Mouse (Mus musculus): ENCODE data around the gene Spop.
"Not testable (repeated sequence)": the region's sequence is repeated elsewhere in the genome, so short reads cannot be mapped to it uniquely, and the experiment has no call there.

The Spop gene

GRCm38 (mm10) chr11:95497921-95498320 lies 84.0 kb downstream of the Spop start:
- no peak for DNase-seq (ENCODE audit: low spot score)

DNA sequence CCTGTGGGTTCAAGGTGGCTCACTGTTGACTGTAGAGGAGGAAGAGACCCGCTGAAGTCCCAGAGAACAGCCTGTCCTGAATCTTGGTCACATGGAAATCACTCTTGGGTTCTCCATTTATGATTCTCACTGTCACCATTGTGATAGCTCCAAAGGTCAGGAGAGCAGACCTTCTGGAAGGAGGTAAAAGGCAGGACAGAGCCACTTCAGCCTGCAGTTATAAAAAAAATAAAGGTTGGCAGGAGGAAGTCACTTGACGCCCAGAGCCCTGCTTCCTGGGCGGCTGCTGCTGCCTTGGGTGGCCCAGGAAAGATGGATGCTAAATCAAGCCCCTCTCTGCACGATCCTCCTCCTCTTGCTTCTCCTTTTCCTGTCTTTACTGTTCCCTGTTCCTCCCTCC lies 86.5 kb downstream of the Spop start:
- DNase-seq (ENCODE audit: low spot score) = no peak

GRCm38 (mm10) chr11:95500836-95501235 lies 87.0 kb downstream of the Spop start:
- no peak for DNase-seq (ENCODE audit: low spot score)

- DNase-seq (ENCODE audit: low spot score) = not testable (repeated sequence)
Observed at GRCm38 (mm10) chr11:95501826-95502225, 87.9 kb downstream of the Spop start.

- no peak for DNase-seq (ENCODE audit: low spot score)
Observed at GRCm38 (mm10) chr11:95503581-95504180, 89.8 kb downstream of the Spop start.

- no peak for DNase-seq (ENCODE audit: low spot score)
Observed at GRCm38 (mm10) chr11:95504271-95504731, 90.4 kb downstream of the Spop start.

DNA sequence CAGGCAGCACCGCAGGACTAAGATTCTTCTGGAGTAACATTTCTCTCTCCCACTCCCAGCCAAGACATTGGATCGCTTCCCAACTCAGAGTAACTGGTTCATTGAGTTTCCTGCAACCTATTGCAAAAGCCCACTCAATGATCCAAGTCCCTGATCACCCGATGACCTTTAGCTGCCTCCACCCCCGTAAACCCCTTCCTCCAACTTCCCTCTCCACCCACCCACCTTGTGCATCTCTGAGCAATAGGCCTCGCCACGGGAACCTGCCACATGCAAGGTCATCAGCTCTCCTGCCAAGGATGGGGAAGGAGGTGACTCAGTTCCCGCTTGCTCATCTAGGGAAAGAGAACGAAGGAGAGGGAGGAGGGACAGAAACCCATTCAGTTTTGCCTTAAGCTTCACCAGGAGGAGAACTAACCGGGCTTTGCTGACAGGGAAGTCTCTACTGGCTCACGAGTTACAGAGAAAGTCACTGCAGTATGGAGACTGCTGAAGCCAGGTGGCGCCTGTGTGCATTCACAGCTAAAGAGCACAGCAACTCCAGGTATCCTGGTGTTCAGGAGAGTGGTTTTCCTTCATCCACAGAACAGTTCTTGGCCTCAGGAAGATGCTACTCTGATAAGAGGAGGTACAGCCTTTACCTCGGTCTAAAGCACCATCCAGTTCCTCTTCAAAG lies 93.3 kb downstream of the Spop start:
- DNase-seq (ENCODE audit: low spot score) = peak; percentile 24

- DNase-seq (ENCODE audit: low spot score) = no peak
Observed at GRCm38 (mm10) chr11:95507785-95508184, 93.9 kb downstream of the Spop start.

DNA sequence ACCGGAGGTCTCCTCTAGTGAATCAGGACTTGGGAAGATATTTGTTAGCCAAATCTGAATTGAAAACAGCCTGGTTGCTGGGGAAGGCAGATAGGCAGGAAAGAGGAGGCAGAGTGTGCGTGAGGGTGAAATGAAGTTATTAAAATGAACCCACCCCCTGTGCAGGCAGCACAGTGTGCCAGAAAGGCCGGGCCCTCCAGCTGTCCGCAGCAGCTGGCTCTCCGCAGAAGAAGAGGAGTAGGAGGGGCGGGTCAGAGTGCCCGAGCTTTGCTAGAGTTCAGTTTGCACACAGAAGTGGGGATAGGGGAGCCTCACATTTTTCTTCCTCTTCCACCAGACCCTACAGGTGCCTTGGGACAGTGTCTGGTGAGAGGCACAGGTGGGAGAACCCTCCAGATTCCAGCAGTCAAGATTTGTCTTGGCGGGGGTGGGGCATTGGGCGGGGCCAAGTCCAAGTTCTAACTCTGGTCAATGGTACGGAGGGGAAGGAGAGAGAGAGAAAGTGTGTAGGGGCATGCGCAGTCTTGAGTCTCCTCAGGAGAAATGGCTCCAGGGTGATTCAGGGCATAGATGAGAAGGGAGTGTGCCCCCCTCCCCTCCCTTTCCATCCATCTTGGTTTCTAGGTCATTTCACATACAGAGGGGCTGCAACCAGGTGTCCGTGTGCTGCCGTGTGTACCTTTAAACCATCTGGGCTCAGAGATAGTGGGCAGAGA lies 94.5 kb downstream of the Spop start:
- DNase-seq (ENCODE audit: low spot score) = no peak

- DNase-seq (ENCODE audit: low spot score) = no peak
Observed at GRCm38 (mm10) chr11:95509126-95509717, 95.3 kb downstream of the Spop start.

DNA sequence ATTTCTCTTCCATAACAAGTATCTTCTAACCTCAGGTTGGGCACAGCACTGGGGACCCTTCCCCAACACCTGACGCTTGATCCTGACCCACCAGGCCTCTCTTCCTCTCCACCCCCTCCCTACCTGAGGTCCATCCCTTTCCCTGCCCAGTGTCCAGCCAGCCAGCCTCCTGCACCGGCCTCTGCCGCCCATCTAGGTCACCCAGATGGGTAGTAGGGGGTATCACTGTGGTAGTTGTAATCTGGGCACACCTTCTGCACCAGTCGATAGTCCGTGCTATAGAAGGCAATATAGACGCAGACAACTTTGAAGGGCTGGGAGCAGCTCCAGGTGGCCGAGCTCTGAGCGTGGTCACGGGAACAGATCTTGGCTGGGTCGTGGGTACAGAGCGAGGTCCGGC lies 96.8 kb downstream of the Spop start:
- DNase-seq (ENCODE audit: low spot score) = no peak

DNA sequence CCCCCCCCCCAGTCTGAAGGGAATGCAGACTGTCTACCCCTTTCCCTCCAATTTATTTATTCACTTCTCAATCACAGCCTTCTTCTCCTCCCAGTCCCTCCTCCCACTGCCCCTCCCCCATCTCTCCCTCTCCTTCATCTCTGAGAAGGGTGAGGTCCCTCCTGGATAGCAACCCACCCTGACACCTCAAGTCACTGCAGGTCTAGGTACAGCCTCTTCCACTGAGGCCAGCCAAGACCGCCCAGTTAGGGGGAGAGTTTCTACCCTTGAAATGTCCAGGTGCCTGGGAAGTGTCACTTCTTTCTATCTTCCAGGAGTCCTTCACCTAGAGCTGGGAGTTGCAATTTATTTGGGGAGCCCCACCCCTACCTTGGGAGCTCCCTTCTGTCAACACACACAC lies 98.0 kb downstream of the Spop start:
- DNase-seq (ENCODE audit: low spot score) = no peak

DNA sequence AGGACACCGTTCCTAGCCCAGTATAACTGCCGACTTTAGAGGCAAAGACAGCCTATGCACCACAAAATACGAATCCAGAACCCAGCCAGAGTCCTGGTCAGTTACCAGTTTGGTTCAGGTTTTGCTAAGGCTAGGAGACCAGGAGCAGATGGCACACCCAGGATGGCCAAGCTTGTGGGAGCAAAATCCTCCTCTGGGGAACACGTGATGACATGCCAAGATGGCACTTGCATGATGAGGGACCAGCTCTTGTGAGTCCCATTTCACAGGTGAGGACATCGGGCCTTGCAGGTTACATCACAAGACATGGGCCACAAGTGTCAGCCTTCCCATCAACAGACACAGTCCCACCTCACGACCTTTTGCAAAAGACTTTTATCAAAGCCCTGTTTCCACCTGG lies 98.5 kb downstream of the Spop start:
- no peak for DNase-seq (ENCODE audit: low spot score)

GRCm38 (mm10) chr11:95513461-95514297 lies 99.8 kb downstream of the Spop start:
- peak; percentile 24 for DNase-seq (ENCODE audit: low spot score)

DNA sequence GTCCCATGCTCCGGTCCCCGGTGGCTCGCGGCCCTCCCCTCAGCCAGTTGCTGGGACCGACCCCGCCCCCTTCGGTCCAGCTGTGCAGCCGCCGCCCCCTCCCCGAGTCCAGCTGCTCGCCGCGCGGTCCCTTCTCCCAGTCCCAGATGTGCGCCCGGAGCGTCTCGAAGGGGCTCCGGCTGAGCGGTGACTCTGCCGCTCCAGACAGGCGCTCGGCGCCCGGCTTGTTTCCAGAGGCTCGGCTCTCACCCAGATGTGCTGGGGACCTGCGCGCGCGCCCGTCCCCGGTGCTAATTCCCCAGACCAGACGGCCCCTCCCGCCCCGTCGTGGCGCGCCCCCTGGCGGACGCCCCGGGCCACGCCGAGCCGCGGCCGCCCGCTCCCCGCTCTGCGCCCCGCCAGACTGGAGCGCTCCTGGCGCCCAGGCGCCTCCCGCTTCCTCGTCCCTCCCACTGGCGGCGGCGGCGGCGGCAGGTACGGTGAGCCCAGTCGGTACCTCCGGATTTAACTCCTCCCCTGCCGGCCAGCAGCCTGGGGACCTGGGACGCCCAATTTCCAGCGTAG lies 100.5 kb downstream of the Spop start, which contains the start of gene Nxph3:
TSS of gene Nxph3 (minus strand) at position 273 of the 564 bp plus-strand sequence.
- peak; percentile 57 for DNase-seq (ENCODE audit: low spot score)

DNA sequence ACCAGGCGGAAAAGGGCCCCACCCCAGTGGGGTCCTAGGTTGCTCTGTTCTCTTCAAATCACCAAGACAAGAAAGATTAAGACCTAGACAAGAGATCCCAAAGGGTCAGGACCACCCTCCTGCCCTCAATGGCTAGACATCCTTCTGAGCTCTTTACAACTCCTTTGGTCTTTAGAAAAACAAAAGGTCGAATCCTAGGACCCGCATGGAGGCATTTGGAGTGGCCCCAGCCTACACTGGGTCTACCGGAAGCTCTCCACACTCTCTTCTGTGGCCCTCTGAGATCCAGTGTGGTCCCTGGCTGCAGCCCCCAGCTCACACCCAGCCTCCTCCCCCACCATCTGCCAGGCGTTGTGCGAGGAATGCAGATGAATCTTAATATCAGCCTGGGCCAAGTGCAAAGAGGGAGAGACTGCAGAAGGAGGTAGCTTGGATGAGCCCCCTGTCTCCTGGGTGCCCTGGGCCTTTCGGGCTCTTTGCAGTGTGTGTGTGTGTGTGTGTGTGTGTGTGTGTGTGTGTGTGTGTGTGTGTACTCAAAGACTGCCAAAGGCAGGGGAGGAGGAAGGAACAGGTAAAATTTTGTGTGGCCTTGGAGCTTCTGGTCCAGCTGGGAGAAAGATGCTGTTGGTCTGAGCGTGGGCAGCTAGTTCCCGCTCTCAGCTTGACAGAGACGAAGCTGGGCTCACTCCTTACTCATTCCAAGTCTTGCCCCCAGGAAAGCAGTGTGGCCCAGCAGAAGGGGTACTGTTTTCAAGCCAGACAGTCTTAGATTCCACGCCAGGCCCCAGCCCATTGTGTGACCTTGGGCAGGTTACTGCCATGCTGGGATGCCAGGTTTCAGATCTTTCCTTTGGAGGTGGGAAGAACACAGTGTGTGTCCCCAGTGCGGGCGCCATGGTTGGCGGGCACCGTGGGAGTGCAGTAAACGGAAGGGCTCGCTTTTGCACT lies 101.8 kb downstream of the Spop start:
- no peak for DNase-seq (ENCODE audit: low spot score)

DNA sequence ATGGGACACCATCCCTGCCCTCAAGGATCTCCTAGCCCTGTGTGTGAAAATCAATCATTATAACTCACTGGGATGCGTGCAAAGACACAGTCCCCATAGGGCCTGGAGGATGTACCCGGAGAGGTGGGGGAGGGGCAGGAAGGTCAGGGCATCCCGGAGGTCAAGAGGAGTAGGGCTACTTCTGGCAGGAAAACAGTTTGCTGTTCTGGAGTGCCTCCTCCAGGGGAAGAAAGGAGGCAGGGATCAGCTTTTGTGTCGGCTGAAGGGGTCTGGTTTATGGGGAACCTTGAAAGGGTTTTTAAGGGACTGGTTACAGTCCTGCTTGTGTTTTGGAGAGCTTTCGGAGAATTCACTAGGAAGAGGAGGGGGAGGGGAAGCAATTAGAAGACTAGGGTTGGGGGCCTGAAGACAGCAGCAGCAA lies 102.6 kb downstream of the Spop start:
- peak; percentile 68 for DNase-seq (ENCODE audit: low spot score)

DNA sequence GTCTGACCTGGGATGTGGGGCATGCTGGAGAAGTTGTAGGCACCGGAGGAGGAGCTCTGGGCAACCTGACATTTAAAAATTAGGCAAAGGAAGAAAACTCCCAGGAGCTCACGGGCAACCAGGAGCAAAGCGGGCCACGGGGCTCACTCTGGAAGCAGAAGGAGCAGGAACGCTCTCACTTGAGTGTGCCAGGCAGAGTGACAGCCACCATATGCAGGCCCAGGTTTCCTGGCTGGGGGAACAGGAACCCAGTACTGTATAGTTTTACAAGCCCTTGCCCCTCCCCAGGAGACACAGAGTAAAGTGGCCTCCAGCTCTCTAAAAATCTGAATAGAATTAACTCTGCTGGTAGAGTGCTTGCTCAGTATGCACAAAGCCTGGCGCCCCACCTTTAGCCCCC lies 103.3 kb downstream of the Spop start:
- no peak for DNase-seq (ENCODE audit: low spot score)

DNA sequence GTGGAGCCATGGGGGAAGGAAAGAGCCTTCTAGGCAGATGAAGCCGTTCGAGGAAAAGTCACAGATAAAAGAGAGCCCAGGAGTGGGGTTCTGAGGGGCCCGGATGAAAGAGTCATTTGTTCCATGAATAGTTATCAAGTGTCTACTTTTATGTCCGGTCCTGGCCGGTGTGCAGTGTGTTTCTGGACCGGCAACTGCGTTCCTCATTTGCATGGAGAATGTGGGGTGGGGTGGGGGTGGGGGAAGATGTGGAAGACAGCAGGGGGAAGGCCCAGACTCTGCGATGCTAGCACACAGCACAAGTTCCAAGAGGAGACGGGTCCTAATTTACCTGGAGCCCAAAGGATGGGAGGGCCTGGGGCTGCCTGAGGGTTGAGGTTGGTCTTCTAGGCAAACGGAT lies 105.4 kb downstream of the Spop start:
- no peak for DNase-seq (ENCODE audit: low spot score)

GRCm38 (mm10) chr11:95519996-95520395 lies 106.1 kb downstream of the Spop start:
- no peak for DNase-seq (ENCODE audit: low spot score)

All from embryo, embryonic 10 days (tissue).